Mouse (Mus musculus): ENCODE data around the gene Arpc2. TPM values are rescaled to one million over a fixed set of nuclear protein-coding genes. Genes with fewer than 3 reads are reported as not detected.

The Arpc2 gene
- polyA plus RNA-seq (2014; fragmentation: Illumina TruSeq; extraction: RNeasy Lipid Tissue Mini Kit (QIAGEN cat#74804); ENCODE audit: low read depth, low replicate concordance), result 421 TPM

DNA sequence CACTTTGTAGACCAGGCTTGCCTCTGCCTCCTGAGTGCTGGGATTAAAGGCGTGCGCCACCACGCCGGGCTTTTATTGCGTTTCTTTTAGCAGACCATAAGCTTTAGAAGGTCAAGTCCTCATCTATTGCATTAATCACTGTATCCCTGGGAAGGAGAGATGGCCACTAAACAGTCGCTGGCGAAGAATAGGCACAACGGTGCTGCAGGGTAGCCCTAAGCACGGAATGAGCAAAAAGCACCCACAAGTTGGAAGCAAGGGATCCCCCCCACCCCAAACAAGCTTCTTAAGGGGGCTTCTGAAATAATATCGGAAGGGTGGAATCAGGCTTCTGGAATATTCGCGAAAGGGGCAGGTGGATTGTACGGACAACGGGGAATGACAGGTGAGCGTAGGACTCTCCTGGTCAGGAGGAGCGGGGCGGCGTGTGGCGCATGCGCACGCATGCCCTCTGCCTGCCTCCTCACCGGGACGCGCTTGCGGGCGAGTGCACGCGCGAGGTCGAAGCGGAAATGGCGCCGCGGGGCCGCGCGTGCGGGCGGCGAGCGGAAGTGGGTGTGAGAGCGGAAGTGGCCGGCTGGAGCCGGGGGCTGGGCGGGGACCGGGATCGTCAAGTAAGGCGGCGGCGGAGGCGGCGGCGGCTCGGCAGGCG lies at the start of gene Arpc2:
Gene Arpc2 (plus strand): TSS at position 147 of the 652 bp plus-strand sequence.

DNA sequence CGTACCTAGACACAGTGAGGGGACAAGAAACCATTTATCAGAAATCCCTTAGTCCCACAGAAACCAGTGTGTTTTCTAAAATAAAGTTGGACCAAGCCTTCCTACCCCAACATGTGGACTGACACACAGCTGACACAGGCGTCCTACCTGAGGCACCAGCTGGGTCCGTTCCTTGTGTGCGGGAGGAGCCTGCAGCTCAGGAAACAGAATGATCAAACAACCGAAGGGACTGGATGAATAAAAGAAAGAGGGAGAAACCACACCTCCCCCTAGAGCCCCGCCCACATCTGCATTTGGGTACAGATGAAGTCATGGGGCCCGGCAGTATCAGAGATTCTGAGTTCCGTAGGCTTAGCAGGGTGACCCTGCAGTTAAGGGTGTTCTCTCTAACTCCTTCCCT lies 41.4 kb upstream of the Arpc2 start, which contains the start of gene Cxcr1:
Gene Cxcr1 (minus strand): TSS at position 187 of the 400 bp plus-strand sequence.

DNA sequence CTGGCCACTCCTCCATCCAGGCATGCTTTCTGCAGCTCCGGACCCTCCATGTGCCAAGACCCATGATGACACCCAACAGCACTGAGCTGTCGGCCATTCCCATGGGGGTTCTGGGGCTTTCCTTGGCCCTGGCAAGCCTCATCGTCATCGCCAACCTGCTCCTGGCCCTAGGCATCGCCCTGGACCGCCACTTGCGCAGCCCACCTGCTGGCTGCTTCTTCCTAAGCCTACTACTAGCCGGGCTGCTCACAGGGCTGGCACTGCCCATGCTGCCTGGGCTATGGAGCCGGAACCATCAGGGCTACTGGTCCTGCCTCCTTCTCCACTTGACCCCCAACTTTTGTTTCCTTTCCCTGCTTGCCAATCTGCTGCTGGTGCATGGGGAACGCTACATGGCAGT lies 42.7 kb downstream of the Arpc2 start, which contains the start of gene Gpbar1:
Gene Gpbar1 (plus strand): TSS at position 13 of the 400 bp plus-strand sequence.

DNA sequence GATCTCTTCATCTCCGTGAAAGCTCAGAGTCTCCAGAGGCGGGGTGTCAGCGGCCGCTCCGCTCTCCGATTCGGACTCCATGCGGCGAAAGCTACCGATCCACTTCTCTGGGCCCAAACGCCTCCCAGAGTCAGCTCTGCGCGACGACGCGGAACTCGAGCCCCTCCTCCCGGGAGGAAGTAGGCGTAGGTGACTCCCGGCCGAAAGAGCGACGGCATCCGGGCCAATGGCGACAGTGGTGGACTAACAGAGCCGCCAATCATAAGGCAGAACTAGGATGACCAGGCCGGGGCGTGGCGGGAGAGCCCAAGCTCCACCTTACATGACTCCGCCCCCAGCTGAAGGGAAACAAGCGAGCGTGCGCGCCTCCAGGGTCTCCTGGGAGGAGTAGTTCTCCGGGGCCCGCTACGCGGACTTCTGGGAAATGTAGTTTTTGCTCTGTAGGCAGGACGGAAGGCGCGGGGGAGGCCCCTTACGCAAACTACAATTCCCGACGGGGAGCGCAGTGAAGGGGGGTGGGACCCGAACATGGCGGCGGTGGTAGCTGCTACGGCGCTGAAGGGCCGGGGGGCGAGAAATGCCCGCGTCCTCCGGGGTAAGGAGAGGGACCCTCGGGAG lies 48.8 kb downstream of the Arpc2 start, which contains the start of the genes Aamp and Pnkd:
Gene Aamp (minus strand): TSS at position 196 of the 618 bp plus-strand sequence.
Gene Pnkd (plus strand): TSS at position 388 of the 618 bp plus-strand sequence.

GRCm38 (mm10) chr1:74305522-74305921 lies 69.6 kb downstream of the Arpc2 start, which contains the start of gene Tmbim1:
Tmbim1 (minus strand) TSS chr1:74305622.

Other genes starting within 250 kb of the Arpc2 start
- 50.0 TPM for gene Tns1, start 111.6 kb upstream of the Arpc2 start, polyA plus RNA-seq (2014; fragmentation: Illumina TruSeq; extraction: RNeasy Lipid Tissue Mini Kit (QIAGEN cat#74804); ENCODE audit: low read depth, low replicate concordance)
- gene Rufy4, start 110.5 kb upstream of the Arpc2 start, polyA plus RNA-seq (2014; fragmentation: Illumina TruSeq; extraction: RNeasy Lipid Tissue Mini Kit (QIAGEN cat#74804); ENCODE audit: low read depth, low replicate concordance), result 0.41 TPM
- not detected for gene Cxcr2, start 82.1 kb upstream of the Arpc2 start, polyA plus RNA-seq (2014; fragmentation: Illumina TruSeq; extraction: RNeasy Lipid Tissue Mini Kit (QIAGEN cat#74804); ENCODE audit: low read depth, low replicate concordance)
- not detected for gene Cxcr1, start 41.5 kb upstream of the Arpc2 start, polyA plus RNA-seq (2014; fragmentation: Illumina TruSeq; extraction: RNeasy Lipid Tissue Mini Kit (QIAGEN cat#74804); ENCODE audit: low read depth, low replicate concordance)
- gene Gpbar1, start 42.5 kb downstream of the Arpc2 start, polyA plus RNA-seq (2014; fragmentation: Illumina TruSeq; extraction: RNeasy Lipid Tissue Mini Kit (QIAGEN cat#74804); ENCODE audit: low read depth, low replicate concordance), result not detected
- 5.1 TPM for gene Aamp, start 48.7 kb downstream of the Arpc2 start, polyA plus RNA-seq (2014; fragmentation: Illumina TruSeq; extraction: RNeasy Lipid Tissue Mini Kit (QIAGEN cat#74804); ENCODE audit: low read depth, low replicate concordance)
- 2.3 TPM for gene Pnkd, start 48.8 kb downstream of the Arpc2 start, polyA plus RNA-seq (2014; fragmentation: Illumina TruSeq; extraction: RNeasy Lipid Tissue Mini Kit (QIAGEN cat#74804); ENCODE audit: low read depth, low replicate concordance)
- gene Tmbim1, start 69.5 kb downstream of the Arpc2 start, polyA plus RNA-seq (2014; fragmentation: Illumina TruSeq; extraction: RNeasy Lipid Tissue Mini Kit (QIAGEN cat#74804); ENCODE audit: low read depth, low replicate concordance), result 59.1 TPM
- gene Catip, start 126.0 kb downstream of the Arpc2 start, polyA plus RNA-seq (2014; fragmentation: Illumina TruSeq; extraction: RNeasy Lipid Tissue Mini Kit (QIAGEN cat#74804); ENCODE audit: low read depth, low replicate concordance), result 0.29 TPM
- 1.2 TPM for gene Slc11a1, start 139.1 kb downstream of the Arpc2 start, polyA plus RNA-seq (2014; fragmentation: Illumina TruSeq; extraction: RNeasy Lipid Tissue Mini Kit (QIAGEN cat#74804); ENCODE audit: low read depth, low replicate concordance)
- gene Ctdsp1, start 155.4 kb downstream of the Arpc2 start, polyA plus RNA-seq (2014; fragmentation: Illumina TruSeq; extraction: RNeasy Lipid Tissue Mini Kit (QIAGEN cat#74804); ENCODE audit: low read depth, low replicate concordance), result 23.3 TPM
- gene Vil1, start 173.3 kb downstream of the Arpc2 start, polyA plus RNA-seq (2014; fragmentation: Illumina TruSeq; extraction: RNeasy Lipid Tissue Mini Kit (QIAGEN cat#74804); ENCODE audit: low read depth, low replicate concordance), result 0.64 TPM

Data from adrenal gland, adult 10 weeks (tissue).